Mouse (Mus musculus) heart, embryonic 13.5 days (tissue): ENCODE measurements at regions not wholly inside any gene's neighbourhood (a gene's known extent, or its start where the extent isn't known, plus 50 kb on each side); places are given as distances from the start of the nearest gene placed in this dataset.

Experiments used
- ATAC-seq: fragments of 200-750 bp; cut with Nextera tagmentation; 2 replicates; pipeline ENCODE4 v1.8.0; 2017; ENCODE audit warnings: moderate TSS enrichment; ENCODE audit not compliant: insufficient number of reproducible peaks, low FRiP score, low TSS enrichment; ENCODE audit errors: extremely low read depth
- H3K27ac ChIP-seq: fragments of 300-500 bp; sonication (generic); replicated peaks from 2 replicates; pipeline ENCODE4 v1.5.1; 2015; ENCODE audit warnings: moderate library complexity, mild to moderate bottlenecking, inconsistent platforms
- H3K27me3 ChIP-seq: fragments of 300-500 bp; sonication (generic); replicated peaks from 2 replicates; pipeline ENCODE4 v1.6.1; 2015; ENCODE audit warnings: mild to moderate bottlenecking, inconsistent platforms
- H3K36me3 ChIP-seq: fragments of 300-500 bp; sonication (generic); 2 replicates; pipeline ENCODE4 v1.6.1; 2015; ENCODE audit warnings: mild to moderate bottlenecking, inconsistent platforms
- H3K4me1 ChIP-seq: fragments of 300-500 bp; sonication (generic); 2 replicates; pipeline ENCODE4 v1.6.1; 2015; ENCODE audit warnings: inconsistent platforms
- H3K4me2 ChIP-seq: fragments of 300-500 bp; sonication (generic); 2 replicates; pipeline ENCODE4 v1.6.1; 2015; ENCODE audit warnings: inconsistent platforms, mild to moderate bottlenecking, moderate library complexity
- H3K4me3 ChIP-seq: fragments of 300-500 bp; sonication (generic); 2 replicates; pipeline ENCODE4 v1.5.1; 2015; ENCODE audit warnings: moderate library complexity, mild to moderate bottlenecking, inconsistent platforms
- H3K9ac ChIP-seq: fragments of 300-500 bp; sonication (generic); 2 replicates; pipeline ENCODE4 v1.6.1; 2015; ENCODE audit warnings: inconsistent platforms, mild to moderate bottlenecking, moderate library complexity
- H3K9me3 ChIP-seq: fragments of 300-500 bp; sonication (generic); 2 replicates; pipeline ENCODE4 v1.6.1; 2016; ENCODE audit warnings: inconsistent platforms
- WGBS: fragments of 180-500 bp; shearing (Covaris S2); methylation state at CpG from one replicate; pipeline ENCODE4 v1.1.7; 2015; ENCODE audit warnings: mixed read lengths; 5-methylcytosine and 5-hydroxymethylcytosine counted together

DNA sequence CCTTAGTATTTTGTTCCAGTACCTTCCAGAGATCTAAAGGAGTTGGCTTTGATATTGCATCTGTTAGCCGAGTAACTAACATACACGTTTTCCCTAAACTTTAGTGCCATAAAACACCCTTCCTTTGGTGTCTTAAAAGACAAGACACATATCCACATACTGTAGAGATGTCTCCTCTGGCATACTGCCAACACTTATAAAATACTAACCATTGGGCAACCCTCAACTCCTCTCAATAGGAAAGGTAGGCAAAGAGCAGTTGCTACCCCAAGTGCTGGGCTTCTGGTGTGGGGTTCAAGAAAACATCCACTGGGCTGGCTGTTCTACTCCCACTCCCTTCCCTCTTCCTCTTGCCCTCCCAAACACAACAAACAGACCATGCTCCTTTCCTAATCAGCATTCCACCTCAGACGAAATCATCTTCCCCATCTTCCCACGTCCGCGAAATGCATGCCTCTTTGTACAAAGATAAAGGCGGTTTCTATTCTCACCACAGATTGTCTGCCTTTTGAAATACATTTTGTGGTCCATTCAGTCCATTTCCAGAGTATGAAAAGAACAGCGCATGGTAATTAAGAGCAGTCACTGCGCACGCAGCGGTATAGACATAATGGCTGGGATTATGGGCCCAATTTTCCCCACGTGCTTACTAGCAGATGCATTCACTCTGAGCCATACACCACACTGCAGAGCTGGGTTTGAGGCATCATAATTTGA, 409.9 kb upstream of the Tenm4 start:
- Histone ChIP-seq H3K4me3 (no peak overlapping the region), H3K4me1 (no peaks in the 10 kb centered on the region), H3K27ac (no peak overlapping the region), H3K4me2 (no peak overlapping the region), H3K9me3 (no peaks in the 10 kb centered on the region), H3K36me3 (no peaks in the 10 kb centered on the region), H3K9ac (no peak overlapping the region), H3K27me3 (no peaks in the 10 kb centered on the region)
- WGBS = 82% methylated on average over 12 of the region's 12 CpGs
- no peak for ATAC-seq

DNA sequence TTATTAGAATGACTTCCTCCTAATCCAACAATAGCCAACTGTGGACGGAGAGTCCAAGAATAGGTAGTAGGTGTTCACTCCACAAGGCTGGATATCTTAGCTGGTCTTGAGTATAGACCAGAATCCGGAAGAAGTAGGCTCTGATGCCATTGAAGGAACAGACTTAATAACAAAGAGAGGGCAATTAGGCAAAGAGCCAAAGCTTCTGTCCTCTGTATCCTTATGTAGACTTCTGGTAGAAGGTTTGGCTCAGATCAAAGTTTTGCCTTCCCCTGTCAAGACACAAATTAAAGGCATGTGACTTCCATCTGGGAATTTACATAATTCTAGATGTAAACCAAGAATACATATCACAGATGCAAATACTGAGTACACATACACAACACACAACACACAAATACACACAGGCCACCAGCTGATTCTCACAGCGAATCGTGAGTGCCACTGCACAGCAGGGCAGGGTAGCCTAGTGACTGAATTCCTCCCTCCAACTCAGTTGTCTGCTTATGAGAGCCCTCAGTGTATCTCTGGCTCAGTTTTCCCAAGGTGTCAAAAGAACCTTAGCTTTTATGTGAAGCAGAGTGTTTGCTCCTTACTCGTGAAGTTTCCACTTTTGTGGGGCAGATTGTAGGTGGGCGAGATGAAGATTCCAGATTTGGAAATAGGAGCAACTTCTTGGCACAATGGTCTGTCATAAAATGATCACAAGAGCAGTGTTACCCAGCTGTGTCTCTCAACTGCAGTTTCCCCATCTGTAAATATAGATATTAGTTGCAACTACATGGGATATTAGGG, 404.5 kb upstream of the Tenm4 start:
- H3K36me3 ChIP-seq = no peaks in the 10 kb centered on the region
- H3K4me2 ChIP-seq = no peak overlapping the region
- H3K4me1 ChIP-seq = no peaks in the 10 kb centered on the region
- no peaks in the 10 kb centered on the region for H3K9me3 ChIP-seq
- ATAC-seq = no peak
- H3K9ac ChIP-seq = no peak overlapping the region
- no peak overlapping the region for H3K4me3 ChIP-seq
- H3K27me3 ChIP-seq = no peaks in the 10 kb centered on the region
- H3K27ac ChIP-seq = no peak overlapping the region
- WGBS = 72% methylated on average over 6 of the region's 6 CpGs

DNA sequence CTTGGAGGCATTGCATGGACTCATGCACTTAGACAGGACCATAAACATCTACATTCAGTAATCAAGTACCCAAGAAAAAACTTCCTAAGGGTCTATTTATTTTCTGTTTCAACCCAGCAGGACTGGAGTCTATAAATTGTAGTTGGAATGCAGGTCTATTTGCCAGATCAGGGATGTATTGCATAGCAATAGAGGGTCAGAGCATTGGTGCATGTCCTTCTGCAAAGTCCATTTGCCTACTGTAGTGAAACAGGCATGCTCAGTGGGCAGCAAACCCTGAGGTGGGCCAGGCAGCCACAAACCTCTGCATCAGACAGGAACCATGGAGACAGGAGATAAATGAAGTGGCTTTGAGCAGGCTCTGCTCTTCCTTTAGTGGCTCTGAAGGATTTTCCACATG, 386.5 kb upstream of the Tenm4 start:
- Histone ChIP-seq H3K27ac (no peak overlapping the region), H3K9me3 (no peaks in the 10 kb centered on the region), H3K27me3 (no peaks in the 10 kb centered on the region), H3K9ac (no peak overlapping the region), H3K4me1 (peaks cover 15% of the 10 kb centered on the region), H3K36me3 (no peaks in the 10 kb centered on the region), H3K4me3 (no peak overlapping the region), H3K4me2 (no peak overlapping the region)
- no peak for ATAC-seq

DNA sequence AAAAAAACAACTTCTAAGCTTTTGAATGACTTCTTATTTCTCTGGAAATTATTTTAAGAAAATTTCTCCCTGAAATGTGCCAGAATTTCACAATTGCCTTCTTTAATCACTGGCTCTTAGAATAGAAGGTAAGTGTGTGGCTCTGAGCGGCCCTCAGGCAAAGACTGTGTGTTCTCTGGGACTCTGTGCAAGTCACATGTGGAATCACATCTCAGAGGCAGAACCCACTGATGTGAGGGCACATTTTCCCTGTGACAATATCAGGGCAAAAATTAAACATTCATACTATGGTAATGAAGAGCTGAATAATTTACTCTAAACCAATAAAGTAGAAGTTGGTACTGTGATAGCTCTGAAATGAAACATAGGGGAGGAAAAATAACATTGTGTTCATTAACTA, 383.5 kb upstream of the Tenm4 start:
- no peak overlapping the region for H3K9ac ChIP-seq
- no peak overlapping the region for H3K4me3 ChIP-seq
- no peaks in the 10 kb centered on the region for H3K36me3 ChIP-seq
- no peak overlapping the region for H3K4me2 ChIP-seq
- H3K27ac ChIP-seq = no peak overlapping the region
- H3K9me3 ChIP-seq = no peaks in the 10 kb centered on the region
- WGBS = 82% methylated on average over 1 of the region's 1 CpGs
- no peaks in the 10 kb centered on the region for H3K27me3 ChIP-seq
- peaks cover 15% of the 10 kb centered on the region for H3K4me1 ChIP-seq
- ATAC-seq = no peak

DNA sequence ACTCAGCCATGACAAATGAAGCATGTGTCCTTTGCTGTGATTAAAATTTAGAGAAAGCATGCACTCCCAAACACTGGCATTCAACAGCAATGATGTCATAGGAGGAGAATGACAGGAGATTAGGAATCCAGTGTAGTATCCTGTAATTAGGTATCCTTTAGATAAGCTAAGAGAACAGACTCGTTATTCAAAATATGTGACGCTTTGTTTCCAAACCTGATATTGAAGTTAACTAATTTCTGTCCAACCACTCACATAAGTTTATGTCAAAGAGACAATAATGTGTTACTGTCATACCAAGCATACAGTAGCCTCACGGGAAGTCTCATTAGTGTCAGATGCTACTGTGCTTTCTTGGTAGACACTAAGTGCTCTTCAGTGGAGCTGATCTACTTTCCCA, 383.1 kb upstream of the Tenm4 start:
- no peak for ATAC-seq
- H3K4me3 ChIP-seq = no peak overlapping the region
- H3K4me2 ChIP-seq = no peak overlapping the region
- WGBS = 30% methylated on average over 3 of the region's 3 CpGs
- H3K9me3 ChIP-seq = no peaks in the 10 kb centered on the region
- peaks cover 15% of the 10 kb centered on the region for H3K4me1 ChIP-seq
- H3K9ac ChIP-seq = no peak overlapping the region
- H3K27ac ChIP-seq = no peak overlapping the region
- H3K27me3 ChIP-seq = no peaks in the 10 kb centered on the region
- no peaks in the 10 kb centered on the region for H3K36me3 ChIP-seq

DNA sequence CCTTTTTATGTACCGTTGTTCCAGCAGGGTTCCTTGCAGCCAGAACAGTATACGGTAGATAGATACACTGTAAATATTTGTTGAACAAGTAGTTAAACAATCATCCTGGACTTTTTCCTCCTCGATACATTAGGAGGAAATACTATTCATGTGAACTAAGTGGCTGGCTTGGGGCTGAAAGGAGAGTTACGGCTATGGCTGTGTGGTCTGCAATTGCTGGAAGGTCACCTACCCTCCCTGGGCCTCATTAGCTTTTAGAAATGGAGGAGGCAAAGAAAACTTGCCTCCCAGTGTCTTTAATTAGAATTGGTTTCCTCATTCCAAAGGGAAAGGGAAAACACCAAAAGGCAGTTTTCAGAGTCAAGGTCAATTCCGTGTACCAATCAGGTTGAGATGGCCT, 381.6 kb upstream of the Tenm4 start:
- 71% methylated on average over 5 of the region's 5 CpGs for WGBS
- Histone ChIP-seq H3K4me3 (no peak overlapping the region), H3K27me3 (no peaks in the 10 kb centered on the region), H3K4me2 (no peak overlapping the region), H3K9me3 (no peaks in the 10 kb centered on the region), H3K4me1 (peaks cover 15% of the 10 kb centered on the region), H3K27ac (no peak overlapping the region), H3K36me3 (no peaks in the 10 kb centered on the region), H3K9ac (no peak overlapping the region)
- no peak for ATAC-seq

DNA sequence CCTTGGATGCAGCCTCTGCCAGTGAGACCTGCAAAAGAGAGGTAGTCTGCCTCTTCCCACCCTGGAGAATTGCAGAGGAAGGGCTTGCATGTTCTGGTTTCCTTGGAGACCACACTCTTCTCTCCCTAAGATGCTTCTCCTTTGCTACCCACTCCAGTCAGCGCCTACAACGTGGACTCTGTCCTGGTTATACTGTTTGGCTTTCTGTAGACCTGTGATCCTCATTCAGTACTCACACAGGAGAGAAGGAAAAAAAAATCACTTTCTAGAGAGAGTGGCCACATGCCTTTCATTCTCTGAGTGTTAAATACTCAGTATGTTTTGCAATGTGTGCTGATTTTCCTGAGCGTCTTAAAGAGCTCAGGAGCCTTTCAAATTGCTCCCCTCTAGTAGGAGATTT, 372.0 kb upstream of the Tenm4 start:
- Histone ChIP-seq H3K36me3 (no peaks in the 10 kb centered on the region), H3K27me3 (no peaks in the 10 kb centered on the region), H3K27ac (no peak overlapping the region), H3K4me2 (no peak overlapping the region), H3K4me3 (no peak overlapping the region), H3K4me1 (no peaks in the 10 kb centered on the region), H3K9ac (no peak overlapping the region), H3K9me3 (no peaks in the 10 kb centered on the region)
- 53% methylated on average over 3 of the region's 3 CpGs for whole genome bisulfite sequencing
- ATAC-seq = no peak

DNA sequence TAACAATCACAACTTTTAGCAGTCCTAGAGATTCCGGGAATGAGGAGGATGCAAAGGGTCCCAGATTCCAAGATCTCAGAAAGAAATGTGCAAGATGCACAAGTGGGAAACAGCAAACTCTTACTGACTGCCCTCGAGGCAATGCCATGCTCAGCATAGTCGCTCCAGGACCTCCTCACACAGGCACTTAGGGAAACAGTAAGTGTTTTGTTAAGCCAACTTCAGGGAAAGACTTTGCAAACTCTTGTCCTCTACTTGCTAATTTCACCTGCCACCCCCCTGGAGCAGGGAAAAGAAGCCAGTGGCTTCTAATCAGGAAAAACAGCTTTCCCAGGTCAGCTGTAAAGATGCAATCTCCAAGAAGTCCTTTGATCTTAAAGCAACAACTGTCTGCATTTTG, 361.4 kb upstream of the Tenm4 start:
- 15% methylated on average over 3 of the region's 3 CpGs for WGBS
- no peak for ATAC-seq
- H3K36me3 ChIP-seq = no peaks in the 10 kb centered on the region
- H3K4me3 ChIP-seq = no peak overlapping the region
- no peak overlapping the region for H3K9ac ChIP-seq
- H3K27ac ChIP-seq = no peak overlapping the region
- H3K27me3 ChIP-seq = 0 out of 2 replicates have a peak, but pooled peaks cover 3% of the 10 kb centered on the region
- peaks cover 10% of the 10 kb centered on the region for H3K4me1 ChIP-seq
- H3K9me3 ChIP-seq = no peaks in the 10 kb centered on the region
- no peak overlapping the region for H3K4me2 ChIP-seq

DNA sequence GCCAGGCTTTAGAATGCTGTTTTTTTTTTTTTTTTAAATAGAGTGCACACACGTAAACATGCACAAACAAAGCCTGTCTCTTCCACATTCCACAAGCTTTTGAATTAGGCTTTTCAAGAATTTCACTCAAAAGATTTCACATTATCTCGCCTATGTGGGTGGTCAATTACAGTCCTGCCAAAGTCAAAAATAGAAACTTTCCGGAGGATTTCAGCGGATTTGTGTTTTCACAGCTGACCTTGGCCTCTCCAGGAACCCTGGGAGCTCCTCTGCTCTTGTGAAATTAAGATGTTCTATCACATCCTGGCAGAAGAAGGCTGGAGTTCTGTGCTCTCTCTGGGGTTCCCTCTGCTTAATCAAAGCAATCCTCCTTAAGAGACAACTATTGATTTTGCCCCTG, 360.9 kb upstream of the Tenm4 start:
- Histone ChIP-seq H3K9me3 (no peaks in the 10 kb centered on the region), H3K27ac (no peak overlapping the region), H3K4me2 (no peak overlapping the region), H3K4me1 (peaks cover 10% of the 10 kb centered on the region), H3K4me3 (no peak overlapping the region), H3K27me3 (0 out of 2 replicates have a peak, but pooled peaks cover 3% of the 10 kb centered on the region), H3K9ac (no peak overlapping the region), H3K36me3 (no peaks in the 10 kb centered on the region)
- no peak for ATAC-seq
- 13% methylated on average over 4 of the region's 4 CpGs for WGBS

DNA sequence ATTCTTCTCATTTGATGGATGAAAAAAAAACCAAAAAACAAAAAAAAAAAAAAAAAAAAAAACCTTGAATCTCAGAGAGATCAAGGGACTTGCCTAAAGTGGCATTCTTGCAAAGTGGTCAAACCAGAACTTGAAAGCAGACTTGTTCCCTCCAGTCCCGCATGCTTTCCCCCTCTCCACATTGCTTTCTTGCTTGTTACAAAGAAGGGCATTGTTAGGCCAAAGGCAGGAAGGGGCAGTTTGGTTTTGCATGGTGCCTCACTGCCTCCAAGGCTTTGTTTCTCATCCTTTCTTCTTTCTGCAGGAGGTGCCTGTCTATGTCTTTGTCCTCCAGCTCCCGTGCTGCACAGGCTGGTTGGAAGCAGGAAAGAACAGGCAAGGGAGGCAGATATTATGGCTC, 356.2 kb upstream of the Tenm4 start:
- Histone ChIP-seq H3K4me2 (no peak overlapping the region), H3K27ac (no peak overlapping the region), H3K9me3 (no peaks in the 10 kb centered on the region), H3K27me3 (no peaks in the 10 kb centered on the region), H3K4me1 (peaks cover 4% of the 10 kb centered on the region), H3K36me3 (no peaks in the 10 kb centered on the region), H3K4me3 (no peak overlapping the region), H3K9ac (no peak overlapping the region)
- no peak for ATAC-seq
- 60% methylated on average over 2 of the region's 2 CpGs for WGBS

DNA sequence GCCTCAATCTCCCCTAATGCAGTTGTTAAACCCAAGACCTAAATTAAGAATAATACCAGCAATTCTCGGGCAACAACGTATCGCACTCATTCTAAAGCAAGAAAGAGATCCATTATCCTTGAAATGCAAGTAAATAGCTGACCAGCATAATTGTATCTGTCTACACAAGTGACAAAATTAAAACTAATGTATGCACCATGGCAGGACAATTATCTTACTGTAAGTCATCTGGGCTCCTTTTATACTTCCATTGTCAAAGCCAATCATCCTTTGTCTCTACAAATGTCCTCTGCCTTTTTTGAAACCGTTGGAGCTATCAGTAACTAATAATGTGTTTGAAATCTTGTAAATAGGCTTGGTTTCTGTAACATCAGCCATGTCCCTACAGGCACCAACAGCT, 347.5 kb upstream of the Tenm4 start:
- WGBS = 75% methylated on average over 4 of the region's 4 CpGs
- H3K4me2 ChIP-seq = no peak overlapping the region

DNA sequence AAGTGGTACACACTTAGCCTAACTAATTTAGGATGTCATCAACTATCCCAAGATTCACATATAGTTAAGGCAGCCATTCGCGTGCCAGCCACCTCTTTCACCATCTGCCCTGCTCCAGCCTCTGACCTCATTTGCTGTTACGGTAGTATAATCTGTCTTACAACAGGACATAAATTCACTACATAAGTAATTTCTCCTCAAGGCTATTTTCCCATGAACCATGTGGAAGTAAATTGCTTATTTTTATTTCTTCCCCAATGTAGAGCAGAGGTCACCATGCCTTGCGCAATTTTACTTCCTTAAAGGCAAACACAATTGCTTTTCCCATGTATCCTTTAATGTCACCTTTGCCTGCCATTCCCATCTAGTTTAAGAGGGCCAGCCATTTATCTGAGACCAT, 341.2 kb upstream of the Tenm4 start:
- Histone ChIP-seq H3K4me3 (no peak overlapping the region), H3K27ac (no peak overlapping the region), H3K9ac (no peak overlapping the region), H3K27me3 (no peaks in the 10 kb centered on the region), H3K4me1 (peaks cover 5% of the 10 kb centered on the region; the same call in 1 of the 2 replicates), H3K9me3 (no peaks in the 10 kb centered on the region), H3K36me3 (no peaks in the 10 kb centered on the region), H3K4me2 (no peak overlapping the region)
- ATAC-seq = no peak
- WGBS = 80% methylated on average over 4 of the region's 4 CpGs

More for the DNA sequence above, 347.5 kb upstream of the Tenm4 start:
- Histone ChIP-seq H3K4me1 (0 out of 2 replicates have a peak, but pooled peaks cover 3% of the 10 kb centered on the region), H3K36me3 (no peaks in the 10 kb centered on the region), H3K27me3 (no peaks in the 10 kb centered on the region), H3K4me3 (no peak overlapping the region), H3K27ac (no peak overlapping the region), H3K9me3 (no peaks in the 10 kb centered on the region), H3K9ac (no peak overlapping the region)
- ATAC-seq = no peak
